Mouse (Mus musculus) MEL-GATA-1-ER (cell line): ENCODE data around the gene Mchr1.

Experiments used
- DNase-seq: peaks from one replicate; pipeline ENCODE4 v3.0.0-alpha.2; 2012; ENCODE audit warnings: low read depth; ENCODE audit errors: extremely low read depth

Mchr1 gene

DNA sequence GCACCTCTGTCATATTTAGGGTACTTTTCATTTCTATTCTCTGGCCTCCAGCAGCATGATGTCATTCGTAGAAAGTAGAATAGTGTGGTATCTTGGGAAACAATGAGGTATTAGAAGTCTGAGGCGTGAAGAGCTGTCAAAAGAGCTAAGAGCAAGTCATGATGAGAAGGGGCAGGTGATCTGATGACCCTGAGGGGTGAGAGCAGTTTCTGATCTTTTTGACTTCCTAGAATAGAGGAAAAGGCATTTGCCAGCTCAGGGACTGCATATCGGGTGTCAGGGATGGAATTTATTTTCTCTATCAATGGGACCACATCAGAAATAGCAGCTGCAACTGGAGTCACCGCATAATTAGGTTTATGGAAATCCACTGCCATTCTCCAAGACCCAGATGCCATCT lies 8.5 kb upstream of the Mchr1 start:
- DNase-seq, result no peak

DNA sequence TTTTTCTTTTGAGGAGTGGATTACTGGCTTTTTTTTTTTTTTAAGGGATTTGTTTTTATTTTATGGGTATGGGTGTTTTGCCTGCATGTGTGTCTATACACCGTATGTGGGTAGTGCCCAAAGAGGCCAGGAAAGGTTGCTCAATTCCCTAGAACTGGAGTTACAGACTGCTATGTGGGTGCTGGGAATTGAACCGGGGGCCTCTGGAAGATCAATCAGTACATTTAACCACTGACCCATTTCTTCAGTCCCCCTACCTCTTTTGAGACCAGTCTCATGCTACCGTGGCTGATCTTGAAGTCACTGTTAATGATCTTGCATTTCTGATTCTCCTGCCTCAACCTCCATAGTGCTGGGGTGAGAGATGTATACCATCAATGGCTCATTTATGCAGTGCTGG lies 8.0 kb upstream of the Mchr1 start:
- no peak for DNase-seq

DNA sequence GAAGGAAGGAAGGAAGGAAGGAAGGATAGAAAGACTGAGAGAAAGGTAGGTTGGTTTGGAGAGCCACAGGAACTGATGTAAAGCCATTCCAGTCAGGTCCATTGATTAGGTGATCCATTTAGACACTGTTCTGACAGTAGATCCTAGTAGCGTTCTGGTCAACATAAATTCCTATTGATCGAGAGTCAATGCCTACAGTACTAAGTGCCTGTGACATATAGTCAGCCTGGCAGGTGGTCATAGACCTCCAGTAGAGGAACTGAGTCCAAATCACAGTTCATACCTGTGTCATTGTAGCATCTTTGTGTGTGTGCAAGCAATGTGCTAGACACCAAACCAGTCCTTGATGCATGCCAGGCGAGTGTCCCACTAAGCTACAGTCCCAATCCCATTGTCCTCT lies 7.0 kb upstream of the Mchr1 start:
- DNase-seq, result no peak

DNA sequence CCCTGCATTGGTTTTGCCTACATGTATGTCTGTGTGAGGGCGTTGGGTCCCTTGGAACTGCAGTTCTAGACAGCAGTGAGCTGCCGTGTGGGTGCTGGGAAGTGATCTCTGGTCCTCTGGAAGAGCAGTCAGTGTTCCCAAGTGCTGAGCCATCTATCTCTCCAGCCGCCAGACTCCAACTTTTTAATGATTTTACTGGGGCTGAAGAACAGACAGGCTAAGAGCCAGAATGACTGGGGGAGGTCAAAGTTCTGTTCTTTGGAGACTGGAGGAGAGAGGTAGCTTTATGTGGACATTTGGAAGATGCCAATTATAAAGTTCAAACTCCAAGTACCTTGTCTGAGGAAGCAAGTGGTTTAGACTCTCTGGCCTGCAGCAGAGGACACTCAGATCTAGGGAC lies 5.5 kb upstream of the Mchr1 start:
- DNase-seq, result no peak

DNA sequence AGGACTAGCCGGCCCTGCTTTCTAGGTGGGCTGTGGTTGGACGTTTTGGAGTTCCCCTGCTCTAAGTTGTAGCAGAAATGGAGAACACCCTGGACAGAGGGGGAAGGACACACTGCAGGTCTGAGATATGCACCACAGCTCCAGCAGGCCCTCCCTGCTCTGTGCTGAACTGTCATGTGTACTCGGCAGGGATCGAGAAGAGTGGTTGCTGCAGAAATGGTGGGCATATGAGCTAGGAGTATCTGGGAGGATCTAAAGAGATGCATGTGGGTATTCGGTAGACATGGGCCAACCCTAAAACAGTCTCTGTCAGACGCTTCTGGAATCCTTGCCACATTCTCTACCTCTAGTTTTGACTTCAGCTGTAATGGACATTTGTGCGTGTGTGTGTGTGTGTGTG lies 4.0 kb upstream of the Mchr1 start:
- DNase-seq, result no peak

DNA sequence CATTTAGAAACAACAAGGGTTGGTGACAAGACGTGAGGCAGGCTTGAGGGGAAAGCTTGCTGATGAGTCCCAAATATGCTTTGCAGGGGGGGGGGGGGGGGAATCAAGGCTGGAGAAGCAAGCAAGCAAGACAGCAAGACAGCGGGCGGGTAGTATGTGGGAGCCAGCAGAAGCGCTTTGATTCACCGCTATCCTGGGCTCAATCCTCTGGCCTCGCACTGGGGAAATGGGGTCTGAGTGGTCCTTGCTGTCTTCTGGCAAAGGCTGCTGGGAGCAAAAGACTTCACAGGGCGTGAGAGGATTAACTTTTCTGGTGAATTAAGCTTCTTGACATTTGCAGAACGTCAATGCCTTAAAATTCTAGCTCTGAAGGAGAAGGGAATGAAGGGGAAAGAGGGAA lies 763 bp downstream of the Mchr1 start:
- no peak for DNase-seq

DNA sequence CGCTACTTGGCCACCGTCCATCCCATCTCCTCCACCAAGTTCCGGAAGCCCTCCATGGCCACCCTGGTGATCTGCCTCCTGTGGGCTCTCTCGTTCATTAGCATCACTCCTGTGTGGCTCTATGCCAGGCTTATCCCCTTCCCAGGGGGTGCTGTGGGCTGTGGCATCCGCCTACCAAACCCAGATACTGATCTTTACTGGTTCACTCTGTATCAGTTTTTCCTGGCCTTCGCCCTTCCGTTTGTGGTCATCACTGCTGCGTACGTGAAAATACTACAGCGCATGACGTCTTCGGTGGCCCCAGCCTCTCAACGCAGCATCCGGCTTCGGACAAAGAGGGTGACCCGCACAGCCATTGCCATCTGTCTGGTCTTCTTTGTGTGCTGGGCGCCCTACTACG lies 2.2 kb downstream of the Mchr1 start:
- no peak for DNase-seq

DNA sequence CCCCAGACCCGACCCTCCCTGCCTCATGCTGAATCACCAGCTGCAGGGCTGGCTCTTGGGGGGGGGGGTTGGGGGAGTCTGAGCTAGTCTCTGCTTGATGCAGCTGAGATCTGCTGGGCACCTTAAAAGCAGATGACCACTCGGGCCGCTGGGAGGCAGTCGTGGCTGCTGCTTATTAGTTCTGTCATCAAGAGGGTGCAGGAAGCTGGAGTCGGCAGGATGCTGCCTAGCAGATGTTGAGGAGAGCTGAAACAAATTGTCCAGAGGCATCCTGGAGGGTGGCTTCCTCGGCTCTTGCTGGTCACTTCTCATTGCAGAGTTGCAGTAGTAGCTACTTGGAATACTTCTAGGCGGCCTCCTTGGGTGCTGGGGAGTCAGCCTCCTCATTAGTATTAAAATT lies 4.0 kb downstream of the Mchr1 start:
- no peak for DNase-seq

DNA sequence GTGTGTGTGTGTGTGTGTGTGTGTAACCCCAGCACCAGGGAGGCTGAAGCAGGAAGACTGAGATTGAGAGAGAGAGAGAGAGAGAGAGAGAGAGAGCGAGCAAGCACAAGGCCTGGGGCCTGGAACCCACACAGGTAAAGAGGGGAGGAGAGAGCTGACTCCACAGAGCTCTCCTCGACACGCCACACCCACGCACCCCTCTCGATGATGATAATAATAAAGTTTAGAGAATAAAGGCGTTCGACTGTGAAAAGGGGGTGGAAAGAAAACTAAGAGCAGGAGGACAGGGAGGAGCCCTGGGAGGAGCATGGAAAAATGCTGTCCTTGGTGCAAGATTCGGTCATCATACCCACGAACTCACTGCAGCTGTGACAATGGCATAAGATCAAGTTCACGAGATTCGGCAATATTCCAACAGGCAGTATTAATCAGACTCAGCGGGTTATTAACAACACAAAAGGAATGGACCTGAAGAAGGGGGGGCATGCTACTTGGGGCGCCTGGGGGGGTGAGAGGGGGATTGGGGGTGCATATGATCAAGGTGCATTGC lies 4.6 kb downstream of the Mchr1 start:
- no peak for DNase-seq

DNA sequence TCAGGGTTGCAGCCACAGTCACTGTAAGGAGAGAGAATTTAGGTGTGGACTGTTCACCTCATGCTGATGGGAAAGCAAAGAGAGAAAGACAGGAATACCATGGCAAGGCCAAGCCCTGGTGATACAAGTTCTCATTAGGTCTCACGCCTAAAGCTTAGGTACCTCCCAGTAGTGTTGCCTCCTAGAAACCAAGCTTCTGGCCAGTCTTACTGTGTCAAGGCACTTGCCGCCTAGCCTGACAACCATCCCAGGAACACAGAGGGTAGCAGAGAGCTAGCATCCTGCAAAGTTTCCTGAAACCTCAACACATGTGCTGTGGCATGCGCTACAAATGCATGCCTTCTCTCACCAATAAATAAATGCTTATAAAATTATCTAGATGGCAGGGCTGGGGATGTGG lies 11.6 kb downstream of the Mchr1 start:
- no peak for DNase-seq

DNA sequence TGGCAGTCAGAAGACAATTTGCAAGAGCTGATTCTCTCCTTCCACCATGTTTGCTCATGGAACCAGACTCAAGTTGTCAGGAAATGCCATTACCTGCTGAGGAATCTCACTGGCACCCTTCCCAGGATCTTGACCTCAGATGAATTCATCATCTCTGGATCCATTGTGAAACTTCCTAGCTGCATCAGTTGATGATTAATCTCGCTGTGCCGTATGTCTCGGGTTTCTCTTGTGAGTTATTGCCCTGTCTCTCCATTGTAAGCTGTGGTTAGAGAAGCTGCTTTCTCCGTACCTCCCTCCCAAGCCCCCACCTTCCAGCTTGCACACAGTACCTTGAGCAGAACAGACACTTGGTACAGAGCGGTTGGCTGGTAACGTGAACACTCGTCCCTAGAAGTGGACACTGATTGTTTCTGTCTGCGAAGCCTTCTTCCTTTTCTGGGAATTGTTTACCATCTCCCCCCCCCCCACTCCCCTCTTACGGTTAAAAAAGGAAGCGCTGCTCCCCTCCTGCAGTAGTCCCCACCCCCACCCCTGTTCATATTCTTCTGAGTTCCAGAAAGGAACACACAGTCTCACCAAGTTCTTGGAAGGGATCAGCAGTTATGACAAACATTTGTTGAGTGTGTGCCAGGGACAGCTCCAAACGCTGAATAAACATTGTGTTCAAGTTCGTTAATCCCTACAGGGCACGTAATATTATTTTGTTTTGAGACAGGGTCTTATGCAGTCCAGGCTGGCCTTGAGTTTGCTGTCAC lies 12.5 kb downstream of the Mchr1 start:
- no peak for DNase-seq

DNA sequence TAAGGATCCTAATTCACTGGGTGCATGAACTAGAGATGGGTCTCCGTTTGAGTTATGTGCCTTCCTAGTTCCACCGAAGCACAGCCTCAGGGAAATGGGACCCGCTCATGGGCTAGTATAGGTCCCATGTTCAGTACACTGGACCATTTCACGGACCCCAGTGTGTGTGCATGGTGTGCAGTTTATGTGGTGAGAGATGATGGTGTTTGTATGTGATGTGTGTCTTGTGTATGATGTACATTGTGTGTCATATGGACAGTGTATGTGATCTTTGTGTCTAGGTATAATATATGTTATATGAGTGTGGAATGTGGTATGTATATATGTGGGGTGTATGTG lies 13.0 kb downstream of the Mchr1 start:
- DNase-seq, result no peak

DNA sequence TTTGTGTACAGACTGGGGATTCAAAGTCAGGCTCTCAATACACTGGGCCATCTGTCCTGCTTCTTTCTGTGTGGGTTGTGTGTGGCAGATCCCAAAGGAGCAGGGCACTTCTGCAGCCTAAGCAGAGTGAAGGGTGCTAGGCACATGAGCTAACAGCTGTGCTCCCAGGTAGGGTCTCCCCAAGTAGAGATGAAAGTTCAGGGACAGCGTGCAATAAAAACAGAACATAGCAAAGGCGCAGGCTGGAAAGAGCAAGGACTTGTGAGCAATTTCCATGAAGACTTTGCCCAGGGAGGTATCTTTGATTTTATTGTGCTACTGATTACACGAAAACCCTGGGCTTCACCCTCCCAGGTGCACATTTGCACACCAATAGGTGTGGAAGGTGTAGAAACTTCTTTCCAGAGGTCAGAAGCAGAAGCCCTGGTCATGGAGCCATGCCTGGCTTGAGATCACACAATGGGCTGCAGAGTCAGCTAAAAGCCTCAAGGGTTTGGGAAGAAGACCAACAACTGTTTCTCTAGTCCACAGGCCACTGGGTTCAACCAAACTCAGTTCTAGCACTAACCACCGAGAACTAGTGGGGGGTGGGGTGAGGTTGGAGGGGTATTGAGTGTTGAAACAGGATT lies 13.8 kb downstream of the Mchr1 start:
- DNase-seq, result no peak

DNA sequence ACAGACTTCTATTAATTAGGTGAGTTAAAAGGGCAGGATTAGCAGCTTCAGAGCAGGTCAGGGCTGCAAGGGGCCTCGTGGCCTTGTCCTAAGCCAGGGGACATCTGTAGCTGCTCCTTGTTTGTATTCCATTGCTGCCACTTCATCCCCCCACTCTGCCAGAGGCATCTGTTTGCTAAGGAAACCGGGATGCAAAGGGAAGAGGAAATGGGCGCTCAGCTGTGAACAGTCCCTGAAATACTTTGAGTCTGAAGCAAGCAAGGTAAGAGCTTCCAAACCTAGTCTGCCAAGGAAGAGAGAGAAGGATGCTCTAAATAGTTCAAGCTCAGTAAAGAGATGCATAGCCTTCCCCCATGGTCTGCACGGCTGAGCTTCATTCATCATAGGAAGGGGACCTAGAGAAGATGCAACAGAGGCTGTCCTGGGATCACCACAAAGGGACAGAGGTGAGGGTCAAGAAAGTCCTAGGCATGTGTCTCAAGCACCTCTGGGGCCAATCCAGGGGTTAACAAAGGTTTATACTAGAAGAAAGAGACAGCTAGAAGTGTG lies 17.4 kb downstream of the Mchr1 start:
- no peak for DNase-seq

DNA sequence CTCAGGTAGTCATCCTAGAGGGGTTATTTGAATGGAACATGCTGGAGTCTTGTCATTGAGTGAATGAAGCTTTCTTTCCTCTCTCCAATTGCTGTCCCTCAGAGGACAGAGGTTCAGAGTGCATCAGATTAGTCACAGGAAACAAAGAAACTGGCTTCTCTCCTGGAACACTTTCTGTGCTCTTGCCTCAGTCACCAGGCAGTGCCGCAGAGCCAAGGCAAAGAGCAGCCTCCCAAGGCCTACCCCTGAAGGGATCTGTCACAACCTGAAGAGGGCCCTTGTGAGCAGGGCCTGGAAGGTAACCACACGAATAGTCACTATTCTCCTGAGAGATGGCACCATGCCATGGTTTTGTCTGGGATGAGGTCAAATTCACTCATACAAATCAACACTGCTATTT lies 18.3 kb downstream of the Mchr1 start:
- DNase-seq, result no peak

DNA sequence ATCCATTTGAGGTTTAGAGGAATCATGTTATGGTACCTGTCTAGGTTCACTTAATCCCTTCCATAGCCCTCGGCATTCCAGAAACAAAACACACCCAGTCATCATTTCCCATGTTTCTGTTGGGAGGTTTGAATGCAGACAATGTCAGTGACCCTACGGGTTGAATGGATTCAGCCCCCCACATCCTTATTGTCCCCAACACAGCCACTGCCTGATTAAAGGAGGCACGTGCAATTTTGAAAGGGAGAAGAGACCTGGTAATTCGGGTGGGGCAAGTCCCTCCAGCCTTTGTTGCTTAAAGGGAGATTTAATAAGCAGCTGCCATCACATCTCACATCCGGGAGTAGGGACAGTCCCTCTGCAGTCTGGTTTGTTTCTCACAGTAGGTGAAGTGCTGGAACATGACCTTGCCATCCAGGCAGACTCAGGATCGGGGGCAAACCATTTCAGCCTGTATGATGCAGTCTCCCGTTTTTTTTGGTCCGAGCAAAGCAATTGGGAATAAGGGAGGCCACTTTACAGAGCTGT lies 18.9 kb downstream of the Mchr1 start:
- DNase-seq, result no peak

DNA sequence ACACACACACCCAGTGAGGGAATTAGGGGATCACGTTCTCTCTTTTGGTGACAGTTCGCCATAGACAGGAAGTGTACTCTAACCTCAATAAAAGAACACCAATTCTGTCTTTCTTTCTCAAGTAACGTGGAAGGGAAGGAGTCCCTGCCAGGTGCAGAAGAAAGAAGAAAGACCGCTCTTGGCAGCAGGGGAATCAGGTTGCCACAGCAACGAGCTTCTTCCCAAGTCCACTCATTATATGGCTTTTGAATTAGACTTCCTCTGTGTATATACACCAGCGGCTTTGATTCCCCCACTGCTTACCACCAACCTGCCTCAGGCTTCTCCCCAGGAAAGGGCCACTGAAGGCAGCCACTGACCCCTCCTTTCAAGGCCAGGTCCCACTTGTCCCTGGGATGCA lies 19.8 kb downstream of the Mchr1 start:
- no peak for DNase-seq

DNA sequence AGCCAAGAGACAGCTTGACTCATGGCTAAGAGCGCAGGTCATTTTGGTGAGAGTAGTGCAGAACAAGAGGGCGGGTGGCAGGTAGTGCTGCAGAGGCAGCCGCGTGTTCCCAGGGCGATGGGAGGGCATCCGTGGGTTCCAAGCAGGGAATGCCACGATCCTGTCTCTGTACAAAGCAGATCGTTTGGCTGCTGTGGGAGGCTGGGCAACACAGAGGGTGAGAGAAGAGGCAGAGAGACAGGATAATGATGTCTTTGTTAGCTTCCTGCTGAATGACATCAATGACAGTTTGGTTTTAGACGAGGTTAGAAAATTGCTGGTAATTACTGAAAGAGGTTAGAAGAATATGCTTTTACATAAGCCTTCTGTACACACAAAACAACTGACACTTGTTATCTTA lies 23.0 kb downstream of the Mchr1 start:
- DNase-seq, result no peak

DNA sequence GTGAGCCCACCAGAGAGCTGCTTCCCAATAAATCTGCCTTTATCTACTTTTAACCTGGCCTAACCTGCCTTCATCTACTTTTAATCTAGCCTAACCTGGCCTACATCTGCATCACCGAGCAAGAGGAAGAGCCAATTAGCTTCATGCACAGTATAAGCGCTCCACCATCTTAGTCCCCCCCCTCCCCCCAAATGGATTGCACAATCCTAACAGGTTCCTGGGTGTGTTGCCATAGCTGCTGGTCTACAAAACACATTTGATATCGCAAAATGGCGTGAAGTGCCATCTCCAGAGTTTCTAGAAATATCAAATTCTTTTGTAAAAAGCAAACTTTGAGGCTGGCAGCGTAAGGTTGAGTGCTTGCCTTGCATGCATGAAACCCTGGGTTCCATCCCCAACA lies 24.0 kb downstream of the Mchr1 start:
- no peak for DNase-seq

DNA sequence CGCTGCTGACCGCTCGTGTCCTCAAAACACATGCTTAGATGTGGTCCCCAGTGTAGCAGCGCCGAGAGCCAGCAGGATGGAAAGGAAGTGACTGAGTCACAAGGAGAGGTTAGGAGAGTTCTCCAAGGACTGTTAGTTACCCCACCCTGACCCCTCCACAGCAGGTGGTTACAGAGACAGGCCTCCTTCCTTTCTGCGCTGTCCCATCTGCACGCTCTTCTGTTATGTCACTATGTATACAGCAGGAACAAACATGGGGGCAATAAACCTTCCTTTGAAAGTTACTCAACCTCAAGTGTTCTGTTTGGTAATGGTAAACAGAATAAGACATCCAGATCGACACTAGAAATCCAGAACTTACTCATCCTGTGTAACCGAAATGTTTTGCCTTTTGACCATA lies 24.9 kb downstream of the Mchr1 start:
- no peak for DNase-seq

DNA sequence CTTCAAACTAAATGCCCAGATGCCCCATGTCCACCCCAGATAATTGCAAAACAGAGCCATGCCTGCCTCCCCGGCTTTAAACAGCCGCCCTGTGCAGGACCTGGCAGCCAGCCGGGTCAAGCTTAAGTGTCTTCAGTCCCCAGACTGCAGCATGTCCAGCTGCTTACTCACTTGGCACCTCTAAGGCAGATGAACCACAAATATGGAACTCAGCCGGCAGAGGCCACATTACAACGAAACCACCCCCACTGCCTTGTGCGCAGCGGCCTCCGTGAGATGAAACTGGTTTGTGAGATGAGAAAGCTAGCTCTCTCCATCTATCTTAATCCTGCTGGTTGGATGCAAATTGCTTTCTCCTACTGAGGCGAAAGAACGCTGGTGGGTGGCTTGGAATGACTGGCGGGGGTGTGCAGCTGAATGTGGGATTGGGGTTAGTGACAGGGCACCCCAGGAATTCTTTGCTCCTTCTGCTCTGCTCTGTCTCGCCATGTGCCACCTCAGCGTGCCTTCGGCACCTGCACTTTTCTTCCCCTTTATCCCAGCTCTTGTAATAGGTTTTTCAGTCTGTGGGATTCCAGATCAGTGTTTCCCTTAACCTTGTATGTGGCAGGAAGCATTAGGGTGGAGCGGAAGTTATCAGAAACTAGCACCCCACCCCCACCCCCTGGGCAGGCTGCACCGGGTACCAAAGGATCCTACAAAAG lies 29.2 kb downstream of the Mchr1 start:
- no peak for DNase-seq

DNA sequence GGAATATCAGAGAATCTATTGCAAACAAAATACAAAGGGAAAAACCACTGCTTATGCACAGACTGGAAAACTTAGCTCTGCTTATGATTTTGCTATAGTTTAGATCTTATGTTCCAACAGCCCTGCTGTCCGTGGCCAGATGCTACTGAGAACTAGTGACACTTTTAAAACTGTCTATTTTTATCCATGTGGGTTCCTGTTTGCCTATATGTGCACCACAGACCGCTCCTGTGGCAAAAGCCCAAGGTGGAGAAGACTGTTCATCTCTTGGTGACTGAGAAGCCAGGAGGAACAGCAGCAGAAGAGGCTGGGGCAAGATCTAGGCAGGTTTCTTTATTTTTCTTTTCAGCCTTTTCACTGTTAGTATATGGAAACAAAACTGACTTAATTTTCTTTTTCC lies 32.1 kb downstream of the Mchr1 start:
- DNase-seq, result no peak
